Mouse (Mus musculus): ENCODE results near the gene Zfp950. TPM values are rescaled to one million over a fixed set of nuclear protein-coding genes. Genes with fewer than 3 reads are reported as not detected.

Gene Zfp950
- polyA plus RNA-seq, 1 experiment = 22.1 TPM

DNA sequence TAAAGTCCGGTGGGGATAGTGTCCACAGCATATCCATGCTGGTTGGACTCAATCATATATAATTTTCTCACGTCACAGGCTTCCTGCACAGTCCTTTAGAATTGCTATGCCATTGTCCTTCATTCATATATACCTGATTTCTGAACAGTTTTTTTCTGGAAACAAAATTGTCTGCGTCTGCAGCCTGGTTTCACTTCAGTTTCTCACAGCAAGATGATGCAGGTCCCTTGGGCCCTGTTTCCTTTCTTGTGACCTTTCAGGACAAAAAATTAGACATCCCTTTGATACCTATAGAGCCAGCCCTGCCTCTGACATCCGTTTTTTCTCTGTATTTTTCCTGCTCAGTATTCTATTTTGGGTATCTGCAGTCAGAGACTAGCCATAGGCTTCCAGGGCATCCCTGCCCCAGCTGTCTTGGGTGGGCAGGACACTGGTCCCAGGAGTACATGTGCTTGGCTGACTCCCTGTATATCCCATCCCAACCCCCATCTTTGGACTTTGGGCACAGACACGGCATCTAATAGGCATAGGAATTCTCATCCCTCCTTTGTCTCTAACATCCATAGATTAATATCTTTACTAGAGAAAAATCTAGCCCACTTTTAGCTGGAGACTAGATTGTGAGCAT lies 83.7 kb downstream of the Zfp950 start:
- DNase-seq (ENCODE audit: low read depth) = no peak
- TF ChIP-seq CTCF (IDR thresholded peaks at IDR 0.05; ENCODE audit: borderline replicate concordance, extremely low read depth, insufficient read depth, insufficient read length) (no peak), POLR2A (IDR thresholded peaks at IDR 0.05; ENCODE audit: borderline replicate concordance, extremely low read depth, insufficient read depth, insufficient read length, poor library complexity, severe bottlenecking) (no peak)

GRCm38 (mm10) chr19:61052786-61053185 lies 87.9 kb downstream of the Zfp950 start:
- no peak for TF ChIP-seq CTCF (IDR thresholded peaks at IDR 0.05; ENCODE audit: borderline replicate concordance, extremely low read depth, insufficient read depth, insufficient read length)
- no peak for TF ChIP-seq POLR2A (IDR thresholded peaks at IDR 0.05; ENCODE audit: borderline replicate concordance, extremely low read depth, insufficient read depth, insufficient read length, poor library complexity, severe bottlenecking)
- DNase-seq (ENCODE audit: low read depth) = no peak

DNA sequence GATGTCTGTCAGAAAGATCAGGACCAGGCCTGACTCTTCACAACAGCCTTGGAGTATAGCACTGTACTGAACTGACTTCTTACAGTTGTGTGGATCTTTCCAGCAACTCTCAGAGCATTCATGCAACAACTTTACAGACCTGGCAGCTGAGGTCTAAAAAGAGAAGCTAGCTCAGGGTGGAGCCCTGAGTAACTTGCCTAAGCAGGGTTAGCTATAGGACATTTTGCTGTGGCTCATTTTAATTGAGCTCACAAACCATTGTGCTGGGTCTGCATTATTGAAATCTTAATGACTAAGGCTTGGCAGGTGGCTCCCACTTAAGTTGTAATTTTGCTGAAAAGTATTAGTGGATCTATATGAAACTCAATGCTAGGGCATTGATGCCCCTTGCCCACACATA lies 88.6 kb downstream of the Zfp950 start:
- DNase-seq (ENCODE audit: low read depth) = no peak
- no peak for TF ChIP-seq POLR2A (IDR thresholded peaks at IDR 0.05; ENCODE audit: borderline replicate concordance, extremely low read depth, insufficient read depth, insufficient read length, poor library complexity, severe bottlenecking)
- TF ChIP-seq CTCF (IDR thresholded peaks at IDR 0.05; ENCODE audit: borderline replicate concordance, extremely low read depth, insufficient read depth, insufficient read length) = no peak

- TF ChIP-seq CTCF (IDR thresholded peaks at IDR 0.05; ENCODE audit: borderline replicate concordance, extremely low read depth, insufficient read depth, insufficient read length) (no peak), POLR2A (IDR thresholded peaks at IDR 0.05; ENCODE audit: borderline replicate concordance, extremely low read depth, insufficient read depth, insufficient read length, poor library complexity, severe bottlenecking) (no peak)
- no peak for DNase-seq (ENCODE audit: low read depth)
Observed at GRCm38 (mm10) chr19:61051151-61051550, 89.5 kb downstream of the Zfp950 start.

DNA sequence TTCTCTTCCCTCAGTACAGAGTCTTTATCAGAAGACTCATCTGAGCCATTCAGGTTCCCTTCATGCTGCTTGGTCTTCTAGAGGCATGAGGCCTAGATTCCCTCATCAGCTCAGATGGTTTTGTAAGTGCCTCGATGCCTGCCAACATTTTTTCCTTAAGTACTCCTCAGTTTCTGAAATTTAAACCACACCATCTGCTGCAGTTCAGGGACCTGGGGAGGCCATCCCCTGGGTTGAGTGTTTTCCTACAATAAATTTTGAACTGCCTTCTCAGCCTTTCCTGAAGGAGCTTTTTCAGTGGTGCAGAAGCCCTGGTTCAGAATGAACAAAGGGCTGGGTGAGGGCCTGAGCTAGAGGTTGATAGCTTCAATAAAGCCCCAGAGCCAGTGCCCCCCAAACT lies 91.2 kb downstream of the Zfp950 start:
- TF ChIP-seq CTCF (IDR thresholded peaks at IDR 0.05; ENCODE audit: borderline replicate concordance, extremely low read depth, insufficient read depth, insufficient read length) (no peak), POLR2A (IDR thresholded peaks at IDR 0.05; ENCODE audit: borderline replicate concordance, extremely low read depth, insufficient read depth, insufficient read length, poor library complexity, severe bottlenecking) (no peak)
- no peak for DNase-seq (ENCODE audit: low read depth)

DNA sequence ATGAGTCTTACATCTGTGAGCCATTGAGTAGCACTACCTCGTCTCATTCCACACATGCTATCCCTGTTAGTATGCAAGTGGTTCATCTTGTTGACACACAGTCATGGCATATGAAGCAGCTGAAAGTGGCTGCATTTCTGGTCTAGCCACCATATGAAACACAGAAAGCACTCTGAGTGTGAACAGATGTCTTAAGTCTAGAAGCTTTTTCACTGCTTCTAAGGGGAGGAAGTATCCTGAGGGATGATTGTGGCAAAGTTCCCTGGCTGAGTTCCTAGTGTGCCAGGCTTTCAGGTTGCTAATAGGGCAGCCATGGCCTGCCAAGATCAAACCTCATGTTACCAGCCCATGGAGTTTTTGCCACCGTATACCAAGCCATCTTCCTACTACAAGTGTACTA lies 92.0 kb downstream of the Zfp950 start:
- DNase-seq (ENCODE audit: low read depth) = peak; percentile 44
- no peak for TF ChIP-seq POLR2A (IDR thresholded peaks at IDR 0.05; ENCODE audit: borderline replicate concordance, extremely low read depth, insufficient read depth, insufficient read length, poor library complexity, severe bottlenecking)
- TF ChIP-seq CTCF (IDR thresholded peaks at IDR 0.05; ENCODE audit: borderline replicate concordance, extremely low read depth, insufficient read depth, insufficient read length) = no peak

- no peak for TF ChIP-seq POLR2A (IDR thresholded peaks at IDR 0.05; ENCODE audit: borderline replicate concordance, extremely low read depth, insufficient read depth, insufficient read length, poor library complexity, severe bottlenecking)
- TF ChIP-seq CTCF (IDR thresholded peaks at IDR 0.05; ENCODE audit: borderline replicate concordance, extremely low read depth, insufficient read depth, insufficient read length) = no peak
Observed at GRCm38 (mm10) chr19:61039151-61039550, 101.5 kb downstream of the Zfp950 start.

DNA sequence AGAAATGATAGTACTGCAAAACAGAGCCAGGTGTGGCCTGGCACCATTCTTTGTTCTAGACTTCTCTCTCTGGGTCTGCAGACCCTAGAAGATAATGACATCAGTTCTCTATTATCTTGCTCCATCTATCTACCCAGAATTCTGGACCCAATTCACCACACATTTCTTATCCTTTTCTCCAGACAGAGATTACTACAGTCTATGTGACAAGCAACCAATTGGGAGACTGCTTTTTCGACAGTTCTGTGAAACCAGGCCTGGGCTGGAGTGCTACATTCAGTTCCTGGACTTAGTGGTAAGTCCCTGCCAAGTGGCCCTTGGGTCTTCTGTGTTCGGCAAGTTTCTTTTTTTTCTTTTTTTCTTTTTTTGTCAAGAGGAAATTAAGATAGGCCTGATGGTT lies 109.1 kb downstream of the Zfp950 start:
- TF ChIP-seq CTCF (IDR thresholded peaks at IDR 0.05; ENCODE audit: borderline replicate concordance, extremely low read depth, insufficient read depth, insufficient read length) (no peak), POLR2A (IDR thresholded peaks at IDR 0.05; ENCODE audit: borderline replicate concordance, extremely low read depth, insufficient read depth, insufficient read length, poor library complexity, severe bottlenecking) (no peak)
- DNase-seq (ENCODE audit: low read depth) = no peak

More at GRCm38 (mm10) chr19:61039151-61039550, 101.5 kb downstream of the Zfp950 start:
- DNase-seq (ENCODE audit: low read depth) = no peak

DNA sequence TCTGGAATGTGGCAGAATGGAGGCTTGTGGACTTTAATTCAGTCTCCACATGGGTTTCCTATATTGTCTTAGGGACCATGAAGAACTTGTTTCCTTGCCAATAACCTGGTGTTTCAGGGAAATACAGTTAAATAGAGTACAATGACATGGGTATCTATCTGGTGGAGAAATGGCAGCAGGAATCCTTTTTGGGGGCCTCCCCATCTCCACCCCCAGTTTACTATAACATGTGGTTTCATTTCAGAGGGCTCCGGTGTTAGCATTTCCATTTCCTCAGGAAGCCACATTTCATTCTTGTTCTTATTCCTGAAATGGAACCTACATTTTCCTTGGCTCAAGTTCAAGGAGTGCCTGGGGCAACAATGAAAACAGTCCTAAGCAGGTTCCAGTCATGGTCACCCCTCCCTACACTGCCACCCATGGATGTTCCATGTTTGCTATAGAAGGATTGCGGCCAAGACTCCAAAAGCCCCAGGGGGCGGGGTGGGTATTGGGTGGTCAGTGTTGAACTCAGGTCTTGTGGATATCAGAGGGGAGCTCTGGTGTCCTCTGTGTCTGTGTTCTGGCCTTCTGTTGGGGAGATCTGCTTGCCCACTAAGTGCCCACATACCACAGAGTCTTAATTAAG lies 118.6 kb downstream of the Zfp950 start:
- TF ChIP-seq POLR2A (IDR thresholded peaks at IDR 0.05; ENCODE audit: borderline replicate concordance, extremely low read depth, insufficient read depth, insufficient read length, poor library complexity, severe bottlenecking) = no peak
- no peak for TF ChIP-seq CTCF (IDR thresholded peaks at IDR 0.05; ENCODE audit: borderline replicate concordance, extremely low read depth, insufficient read depth, insufficient read length)
- DNase-seq (ENCODE audit: low read depth) = peak; percentile 4

DNA sequence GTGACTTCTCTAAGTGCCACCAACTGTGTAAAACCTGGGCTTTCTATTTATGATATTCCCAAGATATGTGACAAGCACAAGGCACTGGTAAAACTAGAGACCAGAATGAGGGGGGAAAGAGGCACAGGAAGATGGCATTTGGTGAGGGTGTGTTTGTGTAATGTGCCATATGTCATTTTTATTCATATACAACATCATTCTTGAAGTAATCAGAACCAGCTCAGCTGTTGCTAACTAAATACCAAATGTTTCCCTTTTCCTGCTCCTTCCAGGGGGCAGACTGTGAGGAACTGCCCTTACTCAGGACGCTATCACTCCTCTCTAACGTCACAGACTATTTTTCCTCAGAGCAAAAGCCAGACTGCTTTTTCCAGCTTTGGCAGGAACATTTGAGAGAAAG lies 119.1 kb downstream of the Zfp950 start:
- DNase-seq (ENCODE audit: low read depth) = peak; percentile 63
- TF ChIP-seq POLR2A (IDR thresholded peaks at IDR 0.05; ENCODE audit: borderline replicate concordance, extremely low read depth, insufficient read depth, insufficient read length, poor library complexity, severe bottlenecking) (no peak), CTCF (IDR thresholded peaks at IDR 0.05; ENCODE audit: borderline replicate concordance, extremely low read depth, insufficient read depth, insufficient read length) (no peak)

- DNase-seq (ENCODE audit: low read depth) = no peak
- no peak for TF ChIP-seq POLR2A (IDR thresholded peaks at IDR 0.05; ENCODE audit: borderline replicate concordance, extremely low read depth, insufficient read depth, insufficient read length, poor library complexity, severe bottlenecking)
- no peak for TF ChIP-seq CTCF (IDR thresholded peaks at IDR 0.05; ENCODE audit: borderline replicate concordance, extremely low read depth, insufficient read depth, insufficient read length)
Observed at GRCm38 (mm10) chr19:61017477-61018266, 123.0 kb downstream of the Zfp950 start.
